Mouse (Mus musculus) hematopoietic stem cell, adult 5-6 weeks (primary cell): ENCODE results near the gene Cdip1. TPM values are rescaled to one million over a fixed set of nuclear protein-coding genes. Genes with fewer than 3 reads are reported as not detected.
"Not testable (repeated sequence)": the region's sequence is repeated elsewhere in the genome, so short reads cannot be mapped to it uniquely, and the experiment has no call there.

ENCODE experiments used
- ATAC-seq, 2 experiments: fragments of 125-278 bp in 1 of 2; replicated peaks in 1 of 2; 2 replicates each; pipeline ENCODE4 v1.8.0; 2016 to 2017; ENCODE audit warnings: inconsistent platforms in 2 of 2, mild to moderate bottlenecking in 2 of 2, moderate number of reproducible peaks in 2 of 2, low read depth in 1 of 2, moderate TSS enrichment in 1 of 2; ENCODE audit not compliant: low FRiP score in 2 of 2, poor library complexity in 2 of 2, severe bottlenecking in 2 of 2, insufficient read depth in 1 of 2, low TSS enrichment in 1 of 2
- total RNA-seq: library from RNA; stranded (forward); fragments of 172-1452, 232-1000 nt; gene quantifications from 2 replicates; pipeline ENCODE4 v1.2.3, GENCODE M21; 2017

Gene Cdip1
- total RNA-seq, result 15.6 and 19.4 TPM in 2 replicates

DNA sequence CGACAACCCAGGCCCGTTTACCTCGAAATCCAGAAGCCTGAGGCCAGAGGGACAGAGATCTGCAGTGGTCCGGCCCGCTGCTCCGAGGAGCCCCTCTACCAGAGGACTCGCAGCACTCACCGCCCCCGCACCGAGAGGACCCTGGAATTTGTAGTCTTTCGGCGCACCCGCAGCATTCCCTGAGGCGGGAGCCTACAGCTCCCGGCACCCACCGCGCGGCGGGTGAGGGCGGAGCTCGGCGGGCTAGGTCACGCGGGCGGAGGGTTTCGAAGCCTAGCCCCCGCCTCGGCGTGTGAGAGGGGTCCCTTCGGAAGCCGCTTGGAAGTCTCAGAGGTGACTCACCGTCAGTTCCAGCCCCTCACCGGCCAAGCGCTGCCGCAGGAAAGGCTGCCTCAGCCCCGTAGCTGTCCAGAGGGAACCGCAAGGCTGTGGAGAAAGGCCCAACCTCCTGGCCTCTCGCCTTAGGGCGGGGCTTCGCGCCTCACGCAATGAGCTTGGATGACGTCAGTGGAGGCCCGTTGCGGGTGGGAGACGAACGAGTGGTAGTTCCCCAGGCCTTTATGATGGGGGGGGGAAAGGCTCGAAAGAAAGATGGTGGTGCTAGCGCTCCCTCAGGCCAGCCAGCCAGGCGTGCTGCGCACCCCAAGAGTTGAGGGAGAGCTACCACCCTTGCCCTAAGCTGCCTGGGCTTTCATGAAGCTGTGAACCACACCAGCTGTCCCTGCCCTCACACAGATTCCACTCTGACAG lies at the start of gene Cdip1:
Gene Cdip1 (minus strand): TSS at position 483 of the 750 bp plus-strand sequence.
- ATAC-seq, result peak; percentile 92 to 96

GRCm38 (mm10) chr16:4839552-4839951 lies 49.5 kb upstream of the Cdip1 start:
- ATAC-seq, result no peak

DNA sequence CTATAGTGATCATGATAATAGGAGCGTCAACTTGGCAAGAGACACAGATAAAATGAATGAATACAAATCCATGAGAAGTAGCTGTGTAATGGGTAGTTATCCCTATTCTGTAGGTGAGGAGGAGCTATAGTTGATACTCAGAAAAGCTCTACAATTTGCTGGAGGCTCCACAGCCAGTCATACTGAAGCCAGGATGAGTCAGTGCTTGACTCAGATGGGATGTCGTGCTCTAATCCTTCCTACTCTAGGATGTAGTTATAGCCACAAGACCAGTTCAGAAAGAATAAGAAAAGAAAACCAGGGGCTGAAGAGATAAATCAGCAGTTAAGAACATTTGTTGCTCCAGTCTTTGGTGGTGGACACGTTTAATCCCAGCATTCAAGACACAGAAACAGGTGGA lies 47.5 kb upstream of the Cdip1 start:
- ATAC-seq, result no peak

GRCm38 (mm10) chr16:4835191-4835590 lies 45.1 kb upstream of the Cdip1 start, which contains the start of gene 4930562C15Rik:
Gene 4930562C15Rik, plus strand, starts transcription at chr16:4835416.
- ATAC-seq, result no peak

GRCm38 (mm10) chr16:4833858-4834257 lies 43.8 kb upstream of the Cdip1 start:
- ATAC-seq, result no peak

DNA sequence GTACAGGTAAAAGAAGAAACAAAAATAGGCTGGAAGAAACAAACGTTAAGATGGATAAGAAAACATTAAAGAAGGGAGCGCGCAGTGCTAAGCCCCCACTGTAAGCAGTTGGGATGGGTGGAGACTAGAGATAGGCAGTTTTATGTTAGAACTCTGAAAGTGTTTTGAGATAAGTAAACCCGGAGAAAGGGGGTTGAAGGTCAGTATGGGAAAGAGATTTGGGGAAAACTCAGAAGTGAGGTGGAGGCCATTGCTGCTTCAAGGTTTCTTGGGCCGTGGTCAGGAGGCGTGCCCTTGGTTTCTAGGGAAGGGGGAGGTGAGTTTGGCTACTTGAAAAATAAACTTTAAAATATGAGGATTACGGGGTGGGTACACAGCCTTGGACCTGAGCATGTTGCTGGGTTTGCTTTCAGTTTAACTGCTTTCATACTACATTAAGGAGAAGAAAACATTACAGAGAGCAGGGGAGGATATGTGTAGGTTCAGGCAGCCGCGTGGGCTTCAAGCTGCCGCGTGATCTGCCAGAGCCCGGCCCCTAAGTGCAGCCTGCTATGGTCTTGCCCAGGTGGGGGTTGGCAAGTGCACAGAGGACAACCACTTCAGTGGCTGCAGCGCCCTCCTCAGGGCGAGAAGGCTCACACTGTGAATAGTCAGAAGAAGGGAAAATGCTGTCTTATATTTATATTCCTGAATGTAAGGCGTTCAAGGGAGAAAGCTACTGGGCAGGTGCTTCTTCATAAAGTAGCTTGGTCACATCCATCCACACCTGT lies 41.7 kb upstream of the Cdip1 start:
- ATAC-seq, result no peak

DNA sequence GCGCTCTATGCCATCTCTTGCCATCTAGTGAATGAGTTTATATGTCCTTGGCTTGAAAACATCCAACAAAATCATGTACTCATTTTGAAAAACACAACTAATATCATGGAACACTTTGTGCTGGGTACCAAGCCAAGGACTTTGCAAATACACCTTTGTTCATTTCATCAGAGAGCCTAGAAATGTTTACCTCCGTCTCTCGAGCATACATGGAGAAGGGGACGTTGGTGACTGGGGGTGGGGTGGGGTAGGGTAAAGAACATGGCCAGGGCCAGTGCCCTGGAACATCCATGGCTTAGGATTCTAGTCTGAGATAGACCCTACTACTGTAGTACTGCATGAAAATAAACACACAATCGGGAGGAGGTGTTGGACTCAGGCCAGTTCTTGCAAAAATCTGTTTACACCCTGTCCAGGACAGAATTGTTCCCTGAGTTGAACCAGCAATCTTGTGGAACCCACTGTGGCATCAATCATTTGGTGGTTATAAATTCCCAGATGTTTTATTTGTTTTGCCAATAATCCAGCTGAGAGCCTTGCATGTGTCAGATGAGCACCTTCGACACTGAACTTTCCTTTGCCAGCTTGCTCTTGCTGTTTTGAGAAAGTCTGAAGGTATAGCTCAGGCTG lies 39.3 kb upstream of the Cdip1 start:
- no peak for ATAC-seq

- no peak for ATAC-seq
These were observed 37.5 kb upstream of the Cdip1 start for GRCm38 (mm10) chr16:4827639-4828038.

DNA sequence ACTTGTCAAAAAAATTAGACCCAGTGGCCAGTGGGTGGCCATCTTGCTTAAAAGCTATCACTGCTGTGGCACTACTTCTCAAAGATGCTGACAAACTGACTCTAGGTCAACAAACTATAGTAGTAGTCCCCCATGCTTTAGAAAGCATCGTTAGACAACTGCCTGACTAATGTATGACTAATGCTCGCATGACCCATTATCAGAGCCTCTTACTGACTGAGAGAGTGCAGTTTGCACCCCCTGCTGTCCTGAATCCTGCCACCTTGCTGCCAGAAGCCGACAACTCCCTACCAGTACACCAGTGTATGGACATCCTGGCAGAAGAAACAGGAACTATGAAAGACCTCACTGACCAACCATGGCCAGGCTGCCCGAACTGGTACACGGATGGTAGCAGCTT lies 34.4 kb upstream of the Cdip1 start:
- not testable (repeated sequence) for ATAC-seq

- ATAC-seq, result no peak
These were observed 28.3 kb upstream of the Cdip1 start for GRCm38 (mm10) chr16:4818349-4818748.

GRCm38 (mm10) chr16:4796631-4797030 lies 6.5 kb upstream of the Cdip1 start:
- no peak for ATAC-seq

DNA sequence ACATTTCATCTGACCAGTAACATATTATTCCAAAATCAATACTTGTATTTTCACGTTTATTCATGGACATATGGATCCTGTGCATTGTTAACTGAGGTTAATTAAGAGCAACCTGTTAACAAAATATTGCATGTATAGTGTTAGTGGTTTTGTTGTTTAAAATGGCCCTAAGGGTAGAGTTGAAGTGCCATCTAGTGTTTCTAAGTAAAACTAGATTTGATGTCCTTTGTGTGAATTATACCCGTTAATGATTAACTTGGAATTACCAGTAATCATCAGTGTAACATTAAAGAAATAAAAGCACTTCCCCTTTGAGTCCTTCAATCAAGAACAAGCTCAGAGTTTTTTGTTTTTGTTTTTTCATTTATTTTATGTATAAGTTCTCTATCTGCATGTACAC lies 1.2 kb upstream of the Cdip1 start:
- ATAC-seq, result no peak

DNA sequence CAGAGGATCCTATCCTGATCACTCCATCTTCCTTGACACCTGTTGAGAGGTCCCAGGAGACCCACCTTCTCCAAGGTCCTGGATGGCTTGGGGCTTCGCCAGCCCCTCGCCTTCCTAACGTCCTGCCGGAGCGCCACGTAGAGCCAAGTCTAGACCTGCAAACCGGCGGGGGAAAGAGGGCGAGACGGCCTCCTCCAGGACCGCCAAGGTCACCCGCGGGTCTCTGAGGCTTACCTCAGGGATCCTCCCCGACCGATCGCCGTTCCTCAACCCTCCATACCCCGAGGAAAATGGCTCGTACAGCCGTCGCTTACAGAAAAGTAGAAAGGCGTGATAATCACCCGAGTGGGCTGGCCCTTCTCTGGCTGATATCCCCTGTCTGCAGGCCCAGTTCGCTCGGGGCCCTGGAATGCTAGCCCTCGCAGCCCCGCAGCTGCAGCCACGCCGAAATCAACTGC lies 752 bp downstream of the Cdip1 start:
- peak; percentile 11 to 24; a peak in 2 of 4 replicates for ATAC-seq

DNA sequence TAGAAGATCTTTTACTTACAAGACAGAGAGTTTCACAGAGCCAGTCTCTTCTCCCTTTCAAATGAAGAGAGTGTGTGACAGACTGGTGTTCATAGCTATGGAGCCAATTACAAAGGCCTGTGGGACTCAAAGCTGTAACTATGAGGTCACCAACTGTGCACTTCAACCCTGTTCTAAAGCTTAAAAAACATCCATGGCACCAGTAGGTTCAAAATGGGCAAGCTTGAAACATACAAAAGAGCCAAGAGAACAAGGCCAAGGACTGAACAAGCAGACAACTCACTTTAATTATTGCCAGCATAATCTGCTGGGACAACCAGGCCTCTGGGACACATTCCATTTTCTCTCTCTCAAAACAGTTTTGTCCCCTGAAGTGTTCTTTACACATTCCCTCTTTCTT lies 1.9 kb downstream of the Cdip1 start:
- ATAC-seq, result no peak

- ATAC-seq, result no peak
These were observed 4.4 kb downstream of the Cdip1 start for GRCm38 (mm10) chr16:4785706-4786105.

GRCm38 (mm10) chr16:4782515-4782914 lies 7.6 kb downstream of the Cdip1 start:
- no peak for ATAC-seq

DNA sequence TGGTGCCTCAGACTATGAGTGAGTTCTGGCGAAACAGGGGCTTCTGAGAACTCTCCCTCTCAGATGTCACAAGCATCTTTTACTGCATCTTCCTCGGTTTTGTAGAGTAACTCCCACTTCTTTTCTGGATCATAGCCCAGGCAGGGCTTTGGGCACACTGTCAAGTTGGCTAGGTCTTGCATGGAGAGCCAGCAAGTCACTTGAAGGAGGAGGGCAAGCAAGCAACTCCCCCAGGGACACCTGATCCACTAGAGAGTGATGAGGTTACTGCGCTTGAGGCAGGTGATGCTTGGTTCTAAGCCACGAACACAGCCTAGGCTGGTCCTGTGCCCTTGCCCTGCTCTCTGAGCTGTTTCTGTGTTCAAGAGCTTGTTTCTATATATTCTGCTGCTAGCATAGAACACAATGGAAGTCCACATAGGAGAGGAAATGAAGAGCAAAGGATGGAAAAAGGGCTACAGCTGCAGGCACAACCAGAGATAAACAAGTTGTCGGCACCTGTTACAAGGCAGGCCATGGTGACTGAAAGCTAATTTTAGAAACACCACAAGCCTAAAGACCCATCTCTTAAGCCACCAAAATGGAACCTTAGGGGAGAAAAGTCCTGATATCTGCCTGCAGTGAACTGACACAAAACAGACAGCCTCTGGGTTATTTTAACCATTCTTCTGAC lies 8.4 kb downstream of the Cdip1 start:
- no peak for ATAC-seq

GRCm38 (mm10) chr16:4778940-4779339 lies 11.2 kb downstream of the Cdip1 start:
- no peak for ATAC-seq
